Mouse (Mus musculus): ENCODE results near the gene Dnmt3a.

Dnmt3a gene

GRCm38 (mm10) chr12:3805852-3806251, at the start of gene Dnmt3a:
Gene Dnmt3a, plus strand, starts transcription at chr12:3806007.
- no peak for DNase-seq (ENCODE audit: low spot score in 2 of 2)

- DNase-seq (ENCODE audit: low spot score in 2 of 2) = no peak
These were observed 49.6 kb upstream of the Dnmt3a start for GRCm38 (mm10) chr12:3756216-3756615.

- DNase-seq (ENCODE audit: low spot score in 2 of 2) = no peak
These were observed 47.7 kb upstream of the Dnmt3a start for GRCm38 (mm10) chr12:3758127-3758526.

- no peak for DNase-seq (ENCODE audit: low spot score in 2 of 2)
These were observed 46.4 kb upstream of the Dnmt3a start for GRCm38 (mm10) chr12:3759419-3759818.

- no peak for DNase-seq (ENCODE audit: low spot score in 2 of 2)
These were observed 44.8 kb upstream of the Dnmt3a start for GRCm38 (mm10) chr12:3760876-3761590.

DNA sequence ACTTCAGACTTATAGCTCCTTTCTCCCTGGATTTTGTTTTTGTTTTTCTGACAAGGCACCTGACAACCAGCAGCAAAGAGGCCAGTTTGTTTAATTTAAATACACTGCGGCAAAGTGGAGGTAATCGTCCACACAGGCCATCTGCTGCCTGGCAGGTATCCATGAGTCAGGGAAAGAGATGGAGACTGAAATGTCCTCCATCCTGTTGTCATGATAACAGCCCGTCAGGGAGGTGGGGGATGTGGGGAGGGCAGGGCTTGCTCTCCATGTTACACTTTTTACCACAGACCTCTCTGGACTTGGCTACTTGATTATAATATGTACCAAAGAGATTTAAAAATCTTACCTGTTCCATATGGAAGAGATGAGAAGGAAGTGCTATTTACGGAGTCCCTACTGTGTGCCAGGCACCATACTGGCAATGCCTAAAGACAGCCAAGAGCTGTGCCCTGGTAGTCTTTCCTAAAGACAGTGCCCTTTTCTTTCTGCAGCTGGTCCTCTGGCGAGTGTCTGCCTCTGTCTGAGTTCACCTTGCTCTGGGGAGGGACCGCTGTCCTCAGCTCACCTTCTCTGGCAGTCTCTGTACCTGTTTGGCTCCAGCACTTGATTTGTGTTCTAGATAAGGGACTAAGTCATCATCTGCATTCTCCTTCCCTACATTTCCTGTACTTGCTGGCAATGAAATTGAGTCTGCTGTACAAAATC, 44.1 kb upstream of the Dnmt3a start:
- no peak for DNase-seq (ENCODE audit: low spot score in 2 of 2)

- no peak for DNase-seq (ENCODE audit: low spot score in 2 of 2)
These were observed 41.5 kb upstream of the Dnmt3a start for GRCm38 (mm10) chr12:3764191-3764804.

- no peak for DNase-seq (ENCODE audit: low spot score in 2 of 2)
These were observed 38.4 kb upstream of the Dnmt3a start for GRCm38 (mm10) chr12:3767360-3767759.

GRCm38 (mm10) chr12:3768391-3768790, 37.4 kb upstream of the Dnmt3a start:
- no peak for DNase-seq (ENCODE audit: low spot score in 2 of 2)

DNA sequence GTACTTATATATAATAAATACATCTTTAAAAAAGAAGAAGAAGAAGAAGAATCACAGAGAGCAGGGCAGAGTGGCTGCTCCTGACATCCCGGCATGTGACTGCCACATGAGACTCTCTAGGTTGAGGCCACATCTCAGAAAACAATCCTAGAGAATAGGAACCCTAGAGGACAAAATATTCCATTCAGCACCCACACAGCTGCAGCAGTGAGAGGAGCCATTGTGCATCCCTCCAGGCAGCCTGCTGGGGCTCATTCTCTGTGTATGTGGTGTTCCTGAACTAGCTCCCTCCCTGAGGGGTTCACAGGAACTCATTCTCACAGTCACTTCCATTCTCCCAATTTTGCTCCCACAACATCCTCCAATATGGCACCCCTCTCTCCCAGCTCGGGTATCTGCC, 35.3 kb upstream of the Dnmt3a start:
- DNase-seq (ENCODE audit: low spot score in 2 of 2) = no peak

DNA sequence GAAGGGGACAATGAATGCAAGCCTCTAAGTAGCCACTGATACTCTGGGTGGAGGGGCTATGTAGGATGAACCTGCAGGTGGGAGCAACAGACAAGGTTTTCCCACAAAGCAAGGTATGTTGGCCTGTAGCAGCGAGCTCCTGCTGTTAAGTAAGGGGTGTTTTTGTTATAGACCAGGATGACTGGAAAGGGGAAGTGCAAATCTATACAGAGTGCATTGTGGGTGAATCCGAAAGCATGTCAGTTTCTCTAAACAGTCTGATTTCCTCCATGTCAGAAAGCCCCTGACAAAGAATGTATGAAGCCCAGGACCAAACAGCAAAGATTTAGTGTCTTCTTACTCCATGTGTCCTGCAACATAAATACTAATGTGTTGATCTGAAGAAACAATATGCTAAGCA, 34.7 kb upstream of the Dnmt3a start:
- DNase-seq (ENCODE audit: low spot score in 2 of 2) = no peak

DNA sequence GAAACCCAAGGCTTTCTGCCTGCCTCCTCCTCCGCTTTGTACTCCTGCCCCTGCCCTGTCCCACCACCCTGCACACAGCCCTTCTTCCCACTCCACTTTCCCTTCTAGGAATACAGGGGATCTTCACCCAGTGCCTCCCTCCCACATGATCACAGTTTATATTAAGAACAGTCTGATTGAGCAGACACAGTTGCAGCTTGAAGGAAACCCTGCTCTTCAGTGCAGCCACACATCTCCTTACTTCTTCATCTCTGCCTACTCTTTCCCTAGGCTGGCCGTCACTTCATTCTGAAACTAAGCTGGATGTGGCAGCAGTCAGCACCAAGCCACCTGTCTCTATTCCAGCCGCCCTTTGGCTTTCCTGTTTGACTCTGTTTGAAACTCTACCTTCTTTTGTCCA, 32.2 kb upstream of the Dnmt3a start:
- DNase-seq (ENCODE audit: low spot score in 2 of 2) = peak; percentile 62 to 65

GRCm38 (mm10) chr12:3776015-3776414, 29.8 kb upstream of the Dnmt3a start:
- no peak for DNase-seq (ENCODE audit: low spot score in 2 of 2)

DNA sequence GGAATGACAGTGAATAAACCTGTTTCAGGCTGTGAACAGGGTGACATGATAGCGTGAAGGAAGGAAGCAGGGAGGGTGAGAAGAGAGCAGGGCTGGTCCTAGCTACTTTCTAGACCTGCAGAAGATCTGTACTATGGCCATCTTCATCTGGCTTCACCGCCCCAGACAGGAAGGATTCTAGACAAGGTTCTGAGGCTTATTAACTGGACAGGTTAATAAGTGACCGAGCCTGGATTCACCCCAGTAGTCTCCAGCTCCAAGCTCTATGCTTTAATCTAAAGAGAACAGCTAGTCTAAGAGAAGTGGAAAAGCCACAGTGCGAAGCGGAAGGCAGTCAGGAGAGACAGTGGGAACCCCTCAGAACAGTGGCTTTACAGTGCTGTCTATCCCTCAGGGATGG, 28.1 kb upstream of the Dnmt3a start:
- DNase-seq (ENCODE audit: low spot score in 2 of 2) = no peak

- DNase-seq (ENCODE audit: low spot score in 2 of 2) = no peak
These were observed 27.5 kb upstream of the Dnmt3a start for GRCm38 (mm10) chr12:3778286-3778685.

- DNase-seq (ENCODE audit: low spot score in 2 of 2) = no peak
These were observed 26.2 kb upstream of the Dnmt3a start for GRCm38 (mm10) chr12:3779639-3780038.

DNA sequence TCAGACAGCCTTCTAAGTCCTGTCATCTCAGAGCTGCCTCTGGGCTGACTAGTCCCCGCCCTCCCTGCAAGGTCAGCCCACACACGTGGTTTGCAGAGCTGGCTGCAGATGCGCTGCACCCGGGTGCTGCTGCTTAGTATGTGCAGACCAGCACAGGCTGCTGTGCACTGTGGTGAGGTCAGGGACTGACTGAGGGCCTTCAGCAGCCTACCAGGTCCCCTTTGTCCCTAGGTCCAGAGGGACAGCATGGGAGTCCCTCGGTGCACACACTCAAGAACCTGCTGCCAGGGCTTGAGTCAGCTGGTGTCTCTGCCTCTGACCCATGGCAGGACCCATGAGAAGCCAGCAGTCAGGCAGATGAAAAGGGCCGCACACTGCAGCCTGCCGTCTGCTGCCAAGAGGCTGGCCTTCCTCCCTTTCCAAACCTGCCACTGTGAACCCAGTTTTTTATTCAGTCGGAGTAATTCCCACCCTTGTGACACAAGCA, 25.4 kb upstream of the Dnmt3a start:
- no peak for DNase-seq (ENCODE audit: low spot score in 2 of 2)

DNA sequence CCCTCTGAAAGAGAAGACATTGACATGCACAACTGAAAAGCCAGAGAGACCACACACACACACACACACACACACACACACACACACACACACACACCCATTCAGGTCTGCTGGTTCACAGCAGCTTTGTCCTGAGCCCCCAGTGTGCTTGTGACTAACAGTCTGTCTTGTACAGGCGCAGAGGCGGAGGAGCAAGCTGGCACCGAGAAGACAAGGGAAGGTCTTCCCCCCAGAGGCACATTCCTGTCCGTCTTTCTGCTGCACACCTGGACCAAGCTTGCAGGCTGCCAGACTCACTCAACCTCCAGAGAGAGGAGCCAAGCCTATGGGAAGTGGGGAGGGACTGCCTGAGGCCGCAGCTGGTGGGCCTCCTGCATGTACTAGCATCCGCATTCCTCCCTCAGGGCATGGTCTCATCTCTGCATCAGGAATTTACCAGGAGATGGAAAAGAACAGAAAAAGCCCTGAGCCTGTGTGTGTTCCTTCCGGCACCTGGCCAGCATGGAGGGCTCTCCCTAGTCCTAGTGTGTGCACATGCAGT, 24.8 kb upstream of the Dnmt3a start:
- no peak for DNase-seq (ENCODE audit: low spot score in 2 of 2)

- peak; percentile 79 to 85 for DNase-seq (ENCODE audit: low spot score in 2 of 2)
These were observed 24.3 kb upstream of the Dnmt3a start for GRCm38 (mm10) chr12:3781482-3781881.

DNA sequence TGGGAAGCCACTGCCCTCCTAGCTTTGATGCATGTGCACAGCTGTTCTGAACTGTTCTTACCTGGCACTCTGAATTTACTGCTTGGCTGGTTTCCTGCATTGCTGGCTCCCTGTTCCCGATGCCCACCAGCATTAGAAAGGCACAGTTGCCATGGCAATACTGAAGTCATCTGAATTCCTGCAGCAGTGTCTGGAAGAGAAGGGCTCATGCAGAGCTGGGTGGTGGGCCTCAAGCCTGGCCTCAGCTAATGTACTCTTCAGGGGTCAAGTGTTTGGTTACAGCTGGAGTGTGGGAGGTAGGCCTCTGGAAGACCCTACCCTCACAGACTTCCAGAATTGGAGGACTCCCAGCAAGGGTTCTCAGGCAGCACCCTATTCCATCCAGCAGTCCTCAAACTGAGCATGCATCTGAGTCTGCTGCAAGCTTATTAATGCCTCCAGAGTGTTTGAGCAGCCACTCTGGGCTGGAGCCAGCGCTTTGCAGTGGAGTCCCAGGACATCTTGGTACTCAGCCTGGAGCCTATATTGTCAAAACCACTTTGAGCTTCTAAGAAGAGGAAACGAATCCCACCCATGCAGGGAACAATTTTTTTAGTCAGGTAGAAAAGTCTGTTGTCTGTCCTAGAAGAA, 22.5 kb upstream of the Dnmt3a start:
- DNase-seq (ENCODE audit: low spot score in 2 of 2) = no peak

- DNase-seq (ENCODE audit: low spot score in 2 of 2) = no peak
These were observed 21.5 kb upstream of the Dnmt3a start for GRCm38 (mm10) chr12:3784258-3784657.

- DNase-seq (ENCODE audit: low spot score in 2 of 2) = no peak
These were observed 21.1 kb upstream of the Dnmt3a start for GRCm38 (mm10) chr12:3784729-3785128.

Data from frontal cortex, postnatal 36 days (tissue).